Mouse (Mus musculus) heart, adult 2 months (tissue): ENCODE measurements around the gene Bzw1.

Experiments
- CTCF ChIP-seq: fragments of 200-600 bp; IDR thresholded peaks from 2 replicates; pipeline ENCODE4 v1.8.1; 2022; ENCODE audit warnings: antibody characterized with exemption, mild to moderate bottlenecking, moderate library complexity
- EP300 ChIP-seq: fragments of 200-500 bp; IDR thresholded peaks from 2 replicates; pipeline ENCODE4 v1.6.1; 2011; ENCODE audit warnings: low read depth, low read length, control low read depth; ENCODE audit not compliant: insufficient read depth
- POLR2A ChIP-seq: fragments of 200-500 bp; IDR thresholded peaks from 2 replicates; pipeline ENCODE4 v1.6.1; 2011; ENCODE audit warnings: mild to moderate bottlenecking, low read depth, low read length, control low read depth; ENCODE audit not compliant: insufficient read depth

- TF ChIP-seq POLR2A = no peak
- TF ChIP-seq CTCF = no peak
- no peak for TF ChIP-seq EP300
Observed at GRCm38 (mm10) chr1:58444691-58445090, 52.0 kb downstream of the Bzw1 start.
